Mouse (Mus musculus): ENCODE measurements around the gene Kifc1. TPM values are rescaled to one million over a fixed set of nuclear protein-coding genes. Genes with fewer than 3 reads are reported as not detected.

Gene Kifc1
- 1.3 TPM for polyA plus RNA-seq (2014; fragmentation: Illumina TruSeq; extraction: RNeasy Lipid Tissue Mini Kit (QIAGEN cat#74804); ENCODE audit: low read depth, low replicate concordance)

GRCm38 (mm10) chr17:33890533-33891059 is at the start of gene Kifc1:
Gene Kifc1 (minus strand): TSS chr17:33890661.

GRCm38 (mm10) chr17:33929371-33930279 is 39.2 kb upstream of the Kifc1 start, which contains the start of gene Rgl2:
Gene Rgl2 (plus strand): TSS chr17:33929543.

DNA sequence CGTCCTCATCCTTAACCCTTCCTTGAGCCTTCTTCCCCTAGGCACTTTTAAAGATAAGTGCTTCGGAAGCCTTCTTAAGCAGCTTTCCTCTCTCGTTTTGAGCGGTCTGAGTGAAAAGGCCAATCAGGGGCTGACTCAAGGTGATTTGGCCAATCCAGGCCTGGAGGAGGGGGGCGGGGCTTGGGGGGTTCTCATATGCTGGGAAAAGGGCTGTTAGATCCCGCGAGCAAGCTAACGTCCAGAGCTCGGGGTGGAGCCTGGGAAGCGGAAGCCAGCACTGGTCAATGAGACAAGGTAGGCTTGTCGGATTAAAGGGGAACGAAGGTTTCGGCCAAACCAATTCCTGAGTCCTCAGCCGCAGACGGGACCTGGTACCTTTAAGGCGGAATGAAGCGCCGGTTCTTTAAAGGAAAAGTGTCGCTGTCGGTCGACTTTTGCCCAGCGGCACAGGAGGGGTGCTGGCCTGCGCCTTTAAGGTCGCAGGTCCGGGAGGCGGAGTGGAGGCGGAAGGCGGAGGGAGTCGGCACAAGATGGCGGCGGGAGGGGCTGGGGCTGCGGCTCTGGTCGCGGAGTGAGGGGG is 25.3 kb upstream of the Kifc1 start, which contains the start of the genes Tapbp and Zbtb22:
TSS of gene Tapbp (plus strand) at position 229 of the 580 bp plus-strand sequence.
TSS of gene Zbtb22 (plus strand) at position 234 of the 580 bp plus-strand sequence.

GRCm38 (mm10) chr17:33909077-33909868 is 18.8 kb upstream of the Kifc1 start, which contains the start of gene Daxx:
Gene Daxx (plus strand): TSS chr17:33909414.

DNA sequence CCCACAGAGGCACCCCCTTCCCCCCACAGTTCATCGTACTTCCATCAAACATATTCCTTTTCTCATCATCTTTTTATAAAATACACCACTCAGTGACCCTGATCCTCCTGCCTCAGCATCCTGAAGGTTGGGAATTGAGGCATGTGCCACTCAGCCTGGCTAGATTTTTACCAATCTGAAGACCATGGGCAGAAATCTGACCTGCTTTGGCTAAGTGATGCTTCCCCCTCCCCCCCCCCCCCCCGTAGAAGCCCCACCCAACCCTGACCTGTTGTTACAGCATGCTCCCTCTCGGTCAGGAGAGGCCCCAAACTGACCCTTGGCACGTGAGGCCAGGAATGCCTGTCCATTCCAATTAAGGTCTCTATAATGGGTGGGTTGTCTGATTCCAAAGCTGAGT is 14.4 kb upstream of the Kifc1 start, which contains the start of gene Platr17:
TSS of gene Platr17 (plus strand) at position 301 of the 400 bp plus-strand sequence.

DNA sequence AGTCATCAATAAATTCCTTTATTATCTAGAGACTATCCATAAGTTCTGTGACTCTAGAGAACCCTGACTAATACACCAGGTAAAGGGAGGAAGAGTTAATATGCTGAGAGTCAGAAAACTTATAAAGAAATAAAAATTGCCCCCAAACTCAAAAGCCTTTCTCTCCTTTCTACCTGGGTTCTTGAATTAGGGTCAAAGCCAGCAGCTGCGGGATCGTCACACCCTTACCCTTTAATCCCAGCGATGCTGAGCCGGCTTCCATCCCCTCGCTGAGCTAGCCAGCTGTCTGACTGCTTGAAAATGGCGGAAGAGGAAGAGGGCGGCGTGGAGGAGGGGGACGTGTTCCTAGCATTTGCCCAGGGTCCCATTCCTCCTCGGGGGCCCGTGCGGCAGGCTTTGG is 16.9 kb downstream of the Kifc1 start, which contains the start of gene Gm7029:
TSS of gene Gm7029 (plus strand) at position 301 of the 400 bp plus-strand sequence.

GRCm38 (mm10) chr17:33842966-33843795 is 47.3 kb downstream of the Kifc1 start, which contains the start of gene Cd320:
Gene Cd320 (plus strand): TSS chr17:33843091.

Other genes starting within 250 kb of the Kifc1 start
- 102 TPM for gene Hnrnpm, start 203.8 kb downstream of the Kifc1 start, polyA plus RNA-seq (2014; fragmentation: Illumina TruSeq; extraction: RNeasy Lipid Tissue Mini Kit (QIAGEN cat#74804); ENCODE audit: low read depth, low replicate concordance)
- gene March2, start 172.0 kb downstream of the Kifc1 start, polyA plus RNA-seq (2014; fragmentation: Illumina TruSeq; extraction: RNeasy Lipid Tissue Mini Kit (QIAGEN cat#74804); ENCODE audit: low read depth, low replicate concordance) = 121 TPM
- gene Rab11b, start 130.1 kb downstream of the Kifc1 start, polyA plus RNA-seq (2014; fragmentation: Illumina TruSeq; extraction: RNeasy Lipid Tissue Mini Kit (QIAGEN cat#74804); ENCODE audit: low read depth, low replicate concordance) = 199 TPM
- gene Angptl4, start 108.8 kb downstream of the Kifc1 start, polyA plus RNA-seq (2014; fragmentation: Illumina TruSeq; extraction: RNeasy Lipid Tissue Mini Kit (QIAGEN cat#74804); ENCODE audit: low read depth, low replicate concordance) = 10.0 TPM
- 106 TPM for gene Kank3, start 80.1 kb downstream of the Kifc1 start, polyA plus RNA-seq (2014; fragmentation: Illumina TruSeq; extraction: RNeasy Lipid Tissue Mini Kit (QIAGEN cat#74804); ENCODE audit: low read depth, low replicate concordance)
- gene Rps28, start 66.1 kb downstream of the Kifc1 start, polyA plus RNA-seq (2014; fragmentation: Illumina TruSeq; extraction: RNeasy Lipid Tissue Mini Kit (QIAGEN cat#74804); ENCODE audit: low read depth, low replicate concordance) = 651 TPM
- gene Ndufa7, start 66.1 kb downstream of the Kifc1 start, polyA plus RNA-seq (2014; fragmentation: Illumina TruSeq; extraction: RNeasy Lipid Tissue Mini Kit (QIAGEN cat#74804); ENCODE audit: low read depth, low replicate concordance) = 757 TPM
- gene Cd320, start 47.6 kb downstream of the Kifc1 start, polyA plus RNA-seq (2014; fragmentation: Illumina TruSeq; extraction: RNeasy Lipid Tissue Mini Kit (QIAGEN cat#74804); ENCODE audit: low read depth, low replicate concordance) = 28.3 TPM
- not detected for gene Gm7029, start 16.8 kb downstream of the Kifc1 start, polyA plus RNA-seq (2014; fragmentation: Illumina TruSeq; extraction: RNeasy Lipid Tissue Mini Kit (QIAGEN cat#74804); ENCODE audit: low read depth, low replicate concordance)
- not detected for gene Platr17, start 14.5 kb upstream of the Kifc1 start, polyA plus RNA-seq (2014; fragmentation: Illumina TruSeq; extraction: RNeasy Lipid Tissue Mini Kit (QIAGEN cat#74804); ENCODE audit: low read depth, low replicate concordance)
- gene Daxx, start 18.8 kb upstream of the Kifc1 start, polyA plus RNA-seq (2014; fragmentation: Illumina TruSeq; extraction: RNeasy Lipid Tissue Mini Kit (QIAGEN cat#74804); ENCODE audit: low read depth, low replicate concordance) = 18.3 TPM
- 57.6 TPM for gene Tapbp, start 25.2 kb upstream of the Kifc1 start, polyA plus RNA-seq (2014; fragmentation: Illumina TruSeq; extraction: RNeasy Lipid Tissue Mini Kit (QIAGEN cat#74804); ENCODE audit: low read depth, low replicate concordance)
- gene Zbtb22, start 25.2 kb upstream of the Kifc1 start, polyA plus RNA-seq (2014; fragmentation: Illumina TruSeq; extraction: RNeasy Lipid Tissue Mini Kit (QIAGEN cat#74804); ENCODE audit: low read depth, low replicate concordance) = 16.8 TPM
- 46.9 TPM for gene Rgl2, start 38.9 kb upstream of the Kifc1 start, polyA plus RNA-seq (2014; fragmentation: Illumina TruSeq; extraction: RNeasy Lipid Tissue Mini Kit (QIAGEN cat#74804); ENCODE audit: low read depth, low replicate concordance)
- 93.3 TPM for gene Pfdn6, start 49.7 kb upstream of the Kifc1 start, polyA plus RNA-seq (2014; fragmentation: Illumina TruSeq; extraction: RNeasy Lipid Tissue Mini Kit (QIAGEN cat#74804); ENCODE audit: low read depth, low replicate concordance)
- gene Wdr46, start 50.0 kb upstream of the Kifc1 start, polyA plus RNA-seq (2014; fragmentation: Illumina TruSeq; extraction: RNeasy Lipid Tissue Mini Kit (QIAGEN cat#74804); ENCODE audit: low read depth, low replicate concordance) = 8.0 TPM
- gene B3galt4, start 60.8 kb upstream of the Kifc1 start, polyA plus RNA-seq (2014; fragmentation: Illumina TruSeq; extraction: RNeasy Lipid Tissue Mini Kit (QIAGEN cat#74804); ENCODE audit: low read depth, low replicate concordance) = 2.3 TPM
- gene Vps52, start 65.2 kb upstream of the Kifc1 start, polyA plus RNA-seq (2014; fragmentation: Illumina TruSeq; extraction: RNeasy Lipid Tissue Mini Kit (QIAGEN cat#74804); ENCODE audit: low read depth, low replicate concordance) = 36.9 TPM
- gene Rps18, start 65.3 kb upstream of the Kifc1 start, polyA plus RNA-seq (2014; fragmentation: Illumina TruSeq; extraction: RNeasy Lipid Tissue Mini Kit (QIAGEN cat#74804); ENCODE audit: low read depth, low replicate concordance) = 892 TPM
- 293 TPM for gene H2-K1, start 109.7 kb upstream of the Kifc1 start, polyA plus RNA-seq (2014; fragmentation: Illumina TruSeq; extraction: RNeasy Lipid Tissue Mini Kit (QIAGEN cat#74804); ENCODE audit: low read depth, low replicate concordance)
- gene Ring1, start 134.0 kb upstream of the Kifc1 start, polyA plus RNA-seq (2014; fragmentation: Illumina TruSeq; extraction: RNeasy Lipid Tissue Mini Kit (QIAGEN cat#74804); ENCODE audit: low read depth, low replicate concordance) = 25.6 TPM
- 140 TPM for gene H2-Ke6, start 137.4 kb upstream of the Kifc1 start, polyA plus RNA-seq (2014; fragmentation: Illumina TruSeq; extraction: RNeasy Lipid Tissue Mini Kit (QIAGEN cat#74804); ENCODE audit: low read depth, low replicate concordance)
- 68.0 TPM for gene Slc39a7, start 141.0 kb upstream of the Kifc1 start, polyA plus RNA-seq (2014; fragmentation: Illumina TruSeq; extraction: RNeasy Lipid Tissue Mini Kit (QIAGEN cat#74804); ENCODE audit: low read depth, low replicate concordance)
- gene Rxrb, start 141.2 kb upstream of the Kifc1 start, polyA plus RNA-seq (2014; fragmentation: Illumina TruSeq; extraction: RNeasy Lipid Tissue Mini Kit (QIAGEN cat#74804); ENCODE audit: low read depth, low replicate concordance) = 42.4 TPM
- gene Col11a2, start 148.8 kb upstream of the Kifc1 start, polyA plus RNA-seq (2014; fragmentation: Illumina TruSeq; extraction: RNeasy Lipid Tissue Mini Kit (QIAGEN cat#74804); ENCODE audit: low read depth, low replicate concordance) = 1.5 TPM
- gene H2-Oa, start 201.7 kb upstream of the Kifc1 start, polyA plus RNA-seq (2014; fragmentation: Illumina TruSeq; extraction: RNeasy Lipid Tissue Mini Kit (QIAGEN cat#74804); ENCODE audit: low read depth, low replicate concordance) = not detected
- 5.4 TPM for gene H2-DMa, start 228.9 kb upstream of the Kifc1 start, polyA plus RNA-seq (2014; fragmentation: Illumina TruSeq; extraction: RNeasy Lipid Tissue Mini Kit (QIAGEN cat#74804); ENCODE audit: low read depth, low replicate concordance)
- gene Brd2, start 232.0 kb upstream of the Kifc1 start, polyA plus RNA-seq (2014; fragmentation: Illumina TruSeq; extraction: RNeasy Lipid Tissue Mini Kit (QIAGEN cat#74804); ENCODE audit: low read depth, low replicate concordance) = 78.8 TPM